Mouse (Mus musculus) heart, adult 2 months (tissue): ENCODE measurements at regions not wholly inside any gene's neighbourhood (a gene's known extent, or its start where the extent isn't known, plus 50 kb on each side); places are given as distances from the start of the nearest gene placed in this dataset.

ENCODE experiments used
- CTCF ChIP-seq: fragments of 200-600 bp; IDR thresholded peaks from 2 replicates; pipeline ENCODE4 v1.8.1; 2022; ENCODE audit warnings: antibody characterized with exemption, mild to moderate bottlenecking, moderate library complexity
- EP300 ChIP-seq: fragments of 200-500 bp; IDR thresholded peaks from 2 replicates; pipeline ENCODE4 v1.6.1; 2011; ENCODE audit warnings: low read depth, low read length, control low read depth; ENCODE audit not compliant: insufficient read depth
- POLR2A ChIP-seq: fragments of 200-500 bp; IDR thresholded peaks from 2 replicates; pipeline ENCODE4 v1.6.1; 2011; ENCODE audit warnings: mild to moderate bottlenecking, low read depth, low read length, control low read depth; ENCODE audit not compliant: insufficient read depth

DNA sequence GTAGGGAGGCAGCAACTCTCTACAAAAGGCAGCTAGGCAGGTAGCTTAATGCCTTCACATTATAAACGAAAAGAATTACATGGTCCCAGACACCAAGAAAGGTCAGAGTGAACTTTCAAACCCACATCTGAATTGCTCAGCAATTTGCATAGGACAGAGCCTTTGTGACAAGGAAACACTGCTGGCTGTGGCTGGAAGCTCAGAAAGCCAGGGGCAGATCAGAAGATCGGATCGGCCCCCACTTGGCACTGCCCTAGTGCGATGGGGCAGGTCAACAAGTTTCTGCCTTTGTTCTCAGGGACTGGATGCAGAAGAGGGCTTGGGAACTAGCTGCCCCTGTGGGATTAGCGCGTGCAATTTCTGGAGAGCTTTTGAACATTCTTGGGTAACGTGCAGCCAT lies 179.6 kb downstream of the Kit start:
- TF ChIP-seq POLR2A (no peak), EP300 (no peak), CTCF (no peak)
